Mouse (Mus musculus) ES-E14 (cell line): ENCODE measurements around the gene 1700007K13Rik.

Experiments
- HCFC1 ChIP-seq: IDR thresholded peaks from 2 replicates; pipeline ENCODE4 v1.6.1; 2012; ENCODE audit warnings: low read length, inconsistent platforms, borderline replicate concordance; ENCODE audit not compliant: insufficient read depth
- ZNF384 ChIP-seq: IDR thresholded peaks from 2 replicates; pipeline ENCODE4 v1.6.1; 2012; ENCODE audit warnings: low read depth, low read length, inconsistent platforms

- TF ChIP-seq ZNF384 (0 out of 2 replicates have a peak, but pooled peaks have one; percentile 19), HCFC1 (no peak)
Observed at GRCm38 (mm10) chr2:28419898-28420297, 46.2 kb downstream of the 1700007K13Rik start.
